Mouse (Mus musculus) myocyte (in vitro differentiated cells): ENCODE measurements at regions not wholly inside any gene's neighbourhood (a gene's known extent, or its start where the extent isn't known, plus 50 kb on each side); places are given as distances from the start of the nearest gene placed in this dataset.

Experiments
- CEBPB ChIP-seq: IDR thresholded peaks from 2 replicates; pipeline ENCODE4 v1.6.1; 2011; ENCODE audit warnings: mild to moderate bottlenecking, moderate library complexity; ENCODE audit not compliant: poor library complexity, insufficient read depth, severe bottlenecking
- E2F4 ChIP-seq: IDR thresholded peaks from one replicate; pipeline ENCODE4 v1.6.1; 2011; ENCODE audit warnings: mild to moderate bottlenecking, control low read depth, moderate library complexity; ENCODE audit not compliant: insufficient read depth
- MAX ChIP-seq: IDR thresholded peaks from one replicate; pipeline ENCODE4 v1.6.1; 2011; ENCODE audit warnings: low read depth, mild to moderate bottlenecking, control low read depth
- MYOD1 ChIP-seq, 3 experiments: IDR thresholded peaks; one replicate each; pipeline ENCODE4 v1.6.1; 2011; ENCODE audit warnings: control low read depth in 2 of 3, low read depth in 2 of 3, mild to moderate bottlenecking in 2 of 3, moderate library complexity in 1 of 3; ENCODE audit not compliant: insufficient read length in 2 of 3, control insufficient read depth in 1 of 3
- MYOG ChIP-seq, 3 experiments: IDR thresholded peaks; one replicate each; pipeline ENCODE4 v1.6.1; 2011; ENCODE audit warnings: control low read depth in 2 of 3, low read depth in 2 of 3, mild to moderate bottlenecking in 2 of 3; ENCODE audit not compliant: insufficient read length in 2 of 3, control insufficient read depth in 1 of 3, insufficient read depth in 1 of 3
- POLR2A ChIP-seq: IDR thresholded peaks from one replicate; pipeline ENCODE4 v1.6.1; 2011; ENCODE audit warnings: low read depth, mild to moderate bottlenecking, control low read depth, moderate library complexity; ENCODE audit not compliant: insufficient read length
- POLR2AphosphoS2 ChIP-seq: IDR thresholded peaks from one replicate; pipeline ENCODE4 v1.6.1; 2011; ENCODE audit warnings: low read depth, control low read depth; ENCODE audit not compliant: insufficient read length
- SRF ChIP-seq: IDR thresholded peaks from one replicate; pipeline ENCODE4 v1.6.1; 2011; ENCODE audit warnings: low read depth; ENCODE audit not compliant: control insufficient read depth, insufficient read length
- TCF12 ChIP-seq: IDR thresholded peaks from one replicate; pipeline ENCODE4 v1.6.1; 2011; ENCODE audit warnings: mild to moderate bottlenecking, control low read depth; ENCODE audit not compliant: poor library complexity, insufficient read depth, severe bottlenecking
- TCF3 ChIP-seq: IDR thresholded peaks from one replicate; pipeline ENCODE4 v1.6.1; 2011; ENCODE audit warnings: low read depth, control low read depth; ENCODE audit not compliant: insufficient read length
- USF1 ChIP-seq: IDR thresholded peaks from one replicate; pipeline ENCODE4 v1.6.1; 2011; ENCODE audit warnings: low read depth, mild to moderate bottlenecking, control low read depth, moderate library complexity

DNA sequence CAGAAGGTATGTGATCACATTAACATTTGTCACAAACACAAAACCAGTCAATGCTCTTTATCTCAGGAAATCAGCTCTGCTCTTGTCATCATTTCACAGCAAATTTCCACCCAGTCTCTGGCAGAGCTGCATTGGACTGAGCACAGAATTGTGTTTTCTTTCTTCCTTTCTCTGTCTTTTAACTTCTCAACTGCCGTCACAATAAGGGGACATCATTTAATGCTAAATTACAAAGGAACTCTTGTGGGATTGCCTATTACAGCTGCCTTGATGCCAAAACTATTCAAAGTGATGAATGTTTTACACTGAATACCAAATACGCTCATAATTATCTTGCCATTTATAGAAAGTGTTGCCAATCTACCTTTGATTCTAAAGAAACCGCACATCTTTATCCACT, 424.9 kb upstream of the Fign start:
- TF ChIP-seq CEBPB = no peak
- TF ChIP-seq TCF12 = no peak
- no peak for TF ChIP-seq POLR2A
- TF ChIP-seq MYOG (IDR thresholded peaks at IDR 0.05; ENCODE audit: control insufficient read depth in 1 of 3, insufficient read depth in 1 of 3, insufficient read length in 2 of 3, low read depth in 2 of 3) = no peak
- no peak for TF ChIP-seq USF1
- no peak for TF ChIP-seq MAX
- TF ChIP-seq MYOD1 (IDR thresholded peaks at IDR 0.05; ENCODE audit: control insufficient read depth in 1 of 3, insufficient read length in 2 of 3, low read depth in 2 of 3) = no peak
- TF ChIP-seq POLR2AphosphoS2 = no peak
- no peak for TF ChIP-seq SRF
- no peak for TF ChIP-seq E2F4
- TF ChIP-seq TCF3 = no peak
